Mouse (Mus musculus) cerebellum, adult 11-12 months (tissue): Measurements from ENCODE around the gene Fam57b.

ENCODE experiments used
- DNase-seq: peaks from one replicate; pipeline ENCODE4 v3.0.0; 2022

Gene Fam57b

DNA sequence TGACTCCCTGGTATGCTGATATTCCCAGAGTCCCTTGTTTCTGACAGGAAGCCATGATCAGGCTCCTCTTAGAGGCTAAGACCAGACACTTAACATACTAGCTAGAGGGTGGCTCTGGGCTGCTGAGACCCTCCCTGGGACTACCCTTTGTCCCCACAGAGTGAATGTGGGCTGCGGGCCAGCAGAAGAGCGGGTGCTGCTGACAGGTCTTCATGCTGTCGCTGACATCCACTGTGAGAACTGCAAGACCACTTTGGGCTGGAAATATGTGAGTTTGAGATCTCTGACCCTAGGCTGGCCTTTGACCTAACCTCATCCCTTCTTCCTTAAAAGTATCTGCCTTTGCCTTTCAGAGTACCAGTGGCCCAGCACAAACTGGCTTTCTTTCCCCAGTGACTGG, 19.3 kb upstream of the Fam57b start:
- peak; percentile 66 for DNase-seq

DNA sequence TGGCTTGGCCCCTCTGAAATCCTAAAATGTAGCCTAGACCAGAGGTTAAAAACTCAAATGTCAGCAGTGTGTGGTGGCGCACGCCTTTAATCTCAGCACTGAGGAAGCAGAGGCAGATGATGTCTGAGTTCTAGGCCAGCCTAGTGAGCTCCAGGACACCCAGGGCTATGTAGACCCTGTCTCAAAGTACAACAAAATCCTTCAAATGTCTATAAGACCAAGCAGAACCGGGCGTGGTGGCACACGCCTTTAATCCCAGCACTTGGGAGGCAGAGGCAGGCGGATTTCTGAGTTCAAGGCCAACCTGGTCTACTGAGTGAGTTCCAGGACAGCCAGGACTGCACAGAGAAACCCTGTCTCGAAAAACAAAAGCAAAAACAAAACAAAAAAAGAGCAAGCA, 18.4 kb upstream of the Fam57b start:
- DNase-seq: peak; percentile 36

DNA sequence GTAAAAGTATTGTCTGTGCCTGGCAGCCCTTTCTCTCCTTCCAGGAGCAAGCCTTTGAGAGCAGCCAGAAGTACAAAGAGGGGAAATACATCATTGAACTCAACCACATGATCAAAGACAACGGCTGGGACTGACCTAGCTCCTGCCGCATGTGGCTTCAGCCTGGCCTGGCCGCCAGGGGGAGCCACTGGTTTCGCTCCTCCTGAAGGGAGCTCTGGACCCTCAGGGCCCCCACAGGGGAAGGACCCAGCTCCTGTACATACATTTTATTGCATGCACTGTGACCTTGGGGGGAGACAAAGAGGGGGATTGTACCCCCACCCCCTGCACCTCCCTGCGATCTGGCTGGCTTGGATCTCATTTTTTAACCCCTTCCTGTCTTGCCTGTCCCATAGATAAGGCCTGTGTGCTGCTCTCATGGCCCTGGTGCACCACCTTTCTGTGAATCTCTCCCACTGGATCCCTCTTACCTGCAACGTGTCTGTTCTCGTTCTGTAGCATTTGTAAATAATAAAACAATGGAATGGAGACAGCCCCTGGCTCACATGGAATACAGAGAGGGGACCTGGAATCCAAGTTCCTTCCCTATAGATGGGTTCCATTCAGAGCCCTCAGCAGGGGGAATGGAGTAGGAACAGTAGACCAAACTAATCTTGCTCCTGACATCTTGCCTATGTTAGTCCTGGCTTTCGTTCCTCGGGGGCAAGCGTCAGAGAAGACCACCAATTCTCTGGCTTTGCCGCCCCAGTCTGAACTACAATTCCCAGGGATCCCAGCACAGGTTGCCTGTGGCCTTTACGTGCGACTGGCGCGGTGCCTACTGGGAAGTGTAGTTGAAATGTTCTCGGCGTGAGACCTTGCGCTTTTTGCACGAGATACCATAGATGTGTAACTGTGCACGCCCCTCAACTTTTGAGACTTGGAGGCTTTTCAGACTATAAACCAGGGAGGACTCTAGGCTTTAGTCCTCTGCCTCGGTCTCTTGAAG, 17.2 kb upstream of the Fam57b start:
- DNase-seq: peak; percentile 86

- DNase-seq: peak; percentile 78
Observed at GRCm38 (mm10) chr7:126780971-126781635, 16.4 kb upstream of the Fam57b start, which contains the start of gene Tbx6. Gene Tbx6, plus strand, starts transcription at chr7:126781483.

DNA sequence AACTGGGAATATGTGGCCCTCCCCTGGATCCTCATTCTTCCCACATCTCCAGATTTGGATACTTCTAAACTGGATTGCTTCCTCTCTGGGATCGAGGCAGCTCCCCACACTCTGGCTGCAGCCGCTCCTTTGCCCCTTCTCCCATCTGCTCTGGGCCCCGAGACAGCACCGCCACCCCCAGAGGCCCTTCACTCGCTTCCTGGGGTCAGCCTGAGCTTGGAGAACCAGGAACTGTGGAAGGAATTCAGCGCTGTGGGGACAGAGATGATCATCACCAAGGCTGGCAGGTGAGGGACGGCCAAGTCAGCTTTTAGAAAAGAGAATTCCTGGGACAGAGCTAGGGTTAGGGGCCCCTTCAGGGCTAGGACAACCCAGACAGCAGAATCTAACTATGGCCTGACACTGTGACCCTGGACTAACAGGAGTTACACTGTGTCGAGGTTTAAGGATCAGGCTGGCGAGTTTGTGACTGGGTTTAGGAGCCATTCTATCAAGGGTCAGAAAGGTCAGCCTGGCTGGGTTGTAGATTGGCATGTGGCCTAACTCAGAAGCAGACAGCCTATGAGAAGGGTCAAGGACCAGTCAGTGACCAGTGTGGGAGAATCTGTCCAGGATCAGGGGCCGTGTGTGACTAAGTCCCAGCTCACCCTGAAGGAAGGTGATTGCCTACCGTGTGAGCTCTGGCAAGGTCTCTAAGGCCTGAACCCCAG, 15.7 kb upstream of the Fam57b start:
- peak; percentile 54 for DNase-seq

DNA sequence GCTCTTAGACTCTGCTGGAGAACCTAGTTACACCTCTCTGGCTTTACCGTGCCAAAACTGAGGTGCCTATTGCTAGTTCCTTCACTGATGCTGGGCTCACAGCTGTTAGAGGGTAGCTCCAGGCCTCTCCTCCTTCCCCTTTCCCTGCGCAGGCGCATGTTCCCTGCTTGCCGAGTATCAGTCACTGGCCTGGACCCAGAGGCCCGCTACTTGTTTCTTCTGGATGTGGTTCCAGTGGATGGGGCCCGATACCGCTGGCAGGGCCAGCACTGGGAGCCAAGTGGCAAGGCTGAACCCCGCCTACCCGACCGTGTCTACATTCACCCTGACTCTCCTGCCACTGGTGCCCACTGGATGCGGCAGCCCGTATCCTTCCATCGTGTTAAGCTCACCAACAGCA, 14.8 kb upstream of the Fam57b start:
- peak; percentile 58 for DNase-seq

DNA sequence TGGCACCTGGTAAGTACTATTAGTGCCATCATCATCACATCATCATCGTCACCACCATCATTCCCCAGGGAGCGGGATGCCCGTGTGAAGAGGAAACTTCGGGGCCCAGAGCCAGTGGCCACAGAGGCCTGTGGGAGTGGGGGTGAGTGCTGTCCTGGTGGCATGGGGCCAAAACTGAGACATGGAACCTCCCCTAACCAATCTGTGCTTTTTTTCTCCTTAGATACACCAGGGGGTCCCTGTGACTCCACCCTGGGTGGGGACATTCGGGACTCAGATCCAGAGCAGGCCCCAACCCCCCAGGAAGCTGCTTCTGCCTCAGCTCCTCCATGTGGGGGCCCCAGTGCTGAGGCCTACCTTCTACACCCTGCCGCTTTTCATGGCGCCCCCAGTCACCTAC, 13.0 kb upstream of the Fam57b start:
- peak; percentile 53 for DNase-seq

GRCm38 (mm10) chr7:126785056-126785455, 12.4 kb upstream of the Fam57b start:
- DNase-seq: peak; percentile 37

GRCm38 (mm10) chr7:126786142-126786541, 11.3 kb upstream of the Fam57b start:
- no peak for DNase-seq

GRCm38 (mm10) chr7:126789141-126789540, 8.3 kb upstream of the Fam57b start:
- DNase-seq: no peak

GRCm38 (mm10) chr7:126791851-126792720, 5.4 kb upstream of the Fam57b start, which contains the start of gene Ppp4c:
Gene Ppp4c, minus strand, starts transcription at chr7:126792496.
- peak; percentile 96 for DNase-seq

GRCm38 (mm10) chr7:126792721-126793443, 4.6 kb upstream of the Fam57b start:
- no peak for DNase-seq

DNA sequence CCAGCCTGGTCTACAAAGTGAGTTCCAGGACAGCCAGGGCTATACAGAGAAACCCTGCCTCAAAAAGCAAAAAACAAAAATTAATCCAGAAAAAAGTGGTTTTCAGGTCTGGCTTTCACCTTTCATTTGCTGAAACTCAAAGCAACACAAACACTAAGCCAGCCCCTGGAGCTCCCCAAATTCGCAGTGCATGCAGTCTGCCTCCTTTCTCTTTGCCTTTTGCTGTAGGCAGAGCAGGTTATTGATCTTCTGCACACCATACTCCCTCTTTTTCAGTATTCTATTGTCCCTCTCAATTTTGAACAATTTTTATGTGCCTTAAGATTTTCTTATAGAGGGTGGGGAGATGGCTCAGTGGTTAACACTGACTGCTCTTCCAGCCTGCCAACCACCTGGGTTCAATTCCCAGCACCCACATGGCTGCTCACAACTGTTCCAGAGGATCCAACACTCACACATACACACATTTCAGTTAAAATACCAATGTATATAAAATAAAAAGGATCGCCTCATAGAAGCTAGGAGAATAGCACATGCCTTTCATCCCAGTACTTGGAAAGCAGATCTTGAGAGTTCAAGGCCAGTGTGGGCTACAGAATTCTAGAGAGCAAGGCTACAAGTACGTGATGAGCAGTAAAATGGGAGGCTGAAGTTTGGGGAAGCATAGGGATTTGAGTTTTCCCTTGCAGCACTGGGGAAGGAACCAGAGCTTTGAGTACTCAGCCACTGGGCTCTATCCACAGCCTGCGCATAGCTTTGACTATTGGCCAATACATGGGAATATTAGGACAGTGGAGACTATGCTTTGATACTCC, 3.8 kb upstream of the Fam57b start:
- no peak for DNase-seq

GRCm38 (mm10) chr7:126794271-126794605, 3.2 kb upstream of the Fam57b start:
- no peak for DNase-seq

- DNase-seq: peak; percentile 63
Observed at GRCm38 (mm10) chr7:126795387-126796317, 1.8 kb upstream of the Fam57b start.

GRCm38 (mm10) chr7:126796350-126796932, 1.0 kb upstream of the Fam57b start:
- DNase-seq: peak; percentile 76

DNA sequence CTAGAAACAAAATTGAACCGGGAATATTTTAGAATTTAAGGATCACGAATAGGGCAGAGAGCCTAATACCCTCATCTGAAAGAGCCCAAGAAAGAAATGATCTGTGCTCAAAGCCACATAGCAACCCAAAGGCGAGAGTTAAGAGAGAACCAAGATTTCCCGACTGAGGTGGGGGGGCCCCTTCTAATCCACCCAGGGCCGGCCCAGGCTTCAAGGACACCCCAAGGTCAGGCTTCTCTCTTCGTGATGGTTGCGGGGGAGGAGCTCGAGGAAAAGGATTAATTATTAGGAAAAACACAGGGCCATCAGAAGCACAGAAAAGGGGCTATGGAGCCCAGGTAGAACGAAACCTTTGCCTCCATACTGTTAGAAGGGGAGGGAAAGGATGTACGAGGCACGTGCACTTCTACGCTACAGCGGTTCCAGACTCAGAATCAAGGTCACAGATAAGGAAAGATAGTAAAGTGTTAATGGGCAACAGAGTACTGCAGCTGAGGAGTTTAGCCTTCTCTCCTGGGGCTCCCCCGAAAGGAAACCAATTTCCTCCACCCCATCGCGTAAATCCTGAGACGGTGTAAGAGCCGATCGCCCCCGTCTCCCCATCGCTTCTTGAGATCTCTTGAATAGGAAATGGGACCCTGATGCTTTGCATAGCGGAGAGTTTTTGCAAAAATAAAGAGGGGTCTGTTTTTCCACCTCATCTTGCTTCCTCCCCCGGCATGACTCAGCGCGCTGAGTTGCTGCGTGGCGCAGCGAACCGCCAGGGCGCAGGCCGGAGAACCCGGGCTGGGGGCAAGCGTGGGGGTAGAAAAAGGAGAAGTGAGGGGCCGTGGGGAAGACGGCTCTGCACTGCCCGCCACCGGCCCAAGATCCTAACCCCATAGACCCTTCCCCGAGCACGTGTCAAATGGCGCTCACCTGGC, 920 bp downstream of the Fam57b start:
- no peak for DNase-seq

DNA sequence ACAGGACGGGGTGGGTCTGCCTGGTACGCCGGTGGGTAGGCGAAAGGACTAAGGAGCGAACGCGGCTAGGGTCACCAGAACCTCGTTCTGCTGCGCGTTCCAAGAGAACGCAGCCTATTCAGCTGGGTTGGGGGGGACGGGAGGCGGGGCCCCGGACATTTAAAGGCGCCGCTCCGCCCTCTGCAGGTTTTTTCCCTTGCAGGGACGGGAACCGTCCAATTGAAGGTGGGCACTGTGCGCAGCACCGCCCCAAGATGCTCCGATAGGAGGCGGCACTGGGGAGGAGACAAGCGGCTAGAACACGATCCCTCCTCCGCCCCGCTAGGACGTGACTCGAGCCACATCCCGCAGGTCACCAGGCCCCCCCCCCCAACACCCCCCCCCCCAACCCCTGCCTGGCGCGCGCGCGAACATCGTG, 1.6 kb downstream of the Fam57b start:
- DNase-seq: peak; percentile 99
